Mouse (Mus musculus) kidney, adult 2 months (tissue): ENCODE data around the gene Tln2. TPM values are rescaled to one million over a fixed set of nuclear protein-coding genes. Genes with fewer than 3 reads are reported as not detected.
A peak's percentile ranks its signal among the peaks of the same experiment; 100 is the strongest.

Experiments used
- DNase-seq: peaks from one replicate; pipeline ENCODE4 v3.0.0; 2021
- H3K27ac ChIP-seq: fragments of 200-500 bp; 2 replicates; pipeline ENCODE4 v1.5.1; 2012; ENCODE audit warnings: low read depth, low read length, control low read depth, inconsistent platforms; ENCODE audit not compliant: insufficient read depth
- H3K27me3 ChIP-seq: fragments of 200-500 bp; replicated peaks from 2 replicates; pipeline ENCODE4 v1.6.1; 2012; ENCODE audit warnings: mild to moderate bottlenecking, moderate library complexity, low read length, inconsistent platforms; ENCODE audit not compliant: control insufficient read depth, insufficient read depth
- H3K36me3 ChIP-seq: fragments of 200-500 bp; 2 replicates; pipeline ENCODE4 v1.6.1; 2012; ENCODE audit warnings: mild to moderate bottlenecking, moderate library complexity, low read length, inconsistent platforms; ENCODE audit not compliant: control insufficient read depth, insufficient read depth
- H3K4me1 ChIP-seq: fragments of 200-500 bp; 2 replicates; pipeline ENCODE4 v1.6.1; 2011; ENCODE audit warnings: low read length; ENCODE audit not compliant: control insufficient read depth, insufficient read depth
- H3K4me3 ChIP-seq: fragments of 200-500 bp; 2 replicates; pipeline ENCODE4 v1.5.1; 2011; ENCODE audit warnings: mild to moderate bottlenecking, low read depth, low read length, control low read depth; ENCODE audit not compliant: insufficient read depth
- CTCF ChIP-seq: fragments of 200-500 bp; conservative IDR thresholded peaks from 2 replicates; pipeline ENCODE4 v1.5.1; 2011; ENCODE audit warnings: low read depth, mild to moderate bottlenecking, control low read depth, low read length, moderate library complexity, mixed read lengths; ENCODE audit not compliant: insufficient read depth, insufficient read length
- POLR2A ChIP-seq: fragments of 200-500 bp; IDR thresholded peaks from one replicate; pipeline ENCODE4 v1.6.1; 2011; ENCODE audit warnings: low read depth, low read length, control low read depth
- WGBS: fragments of 180-500 bp; shearing (Covaris S2); methylation state at CpG from one replicate; pipeline ENCODE4 v1.1.7; 2018; 5-methylcytosine and 5-hydroxymethylcytosine counted together
- polyA plus RNA-seq: library from polyadenylated mRNA; depleted of rRNA; stranded (reverse); fragments of >200 nt; gene quantifications from 2 replicates; pipeline ENCODE4 v1.2.3, GENCODE M21; 2012

Tln2 gene
- polyA plus RNA-seq, 1 experiment, result 113 TPM

- no peak for DNase-seq
- no peaks in the 10 kb centered on the region for H3K27me3 ChIP-seq
- 90% methylated on average over 6 of the region's 6 CpGs for WGBS
Measured at GRCm38 (mm10) chr9:67321886-67322285, 237.6 kb downstream of the Tln2 start.

DNA sequence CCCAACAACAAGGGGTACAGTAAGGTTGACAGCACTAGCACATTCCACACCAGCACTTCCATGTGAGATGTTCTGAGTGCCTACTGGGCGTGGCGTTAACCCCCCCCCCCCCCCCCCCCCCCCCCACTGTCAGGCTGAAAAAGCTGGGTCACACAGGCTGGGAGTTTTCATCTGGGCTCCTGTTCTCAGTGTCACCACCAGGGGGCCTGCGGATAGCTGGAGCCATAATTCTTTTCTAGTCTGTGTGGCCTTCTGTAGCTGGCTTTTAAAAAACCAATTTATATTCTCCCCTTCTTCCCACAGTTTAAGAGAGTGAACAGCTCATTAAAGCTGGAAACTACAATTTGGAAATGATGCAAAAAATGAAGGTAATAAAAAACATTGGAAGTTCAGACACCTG is 244.1 kb downstream of the Tln2 start:
- Histone ChIP-seq H3K36me3 (no peaks in the 10 kb centered on the region), H3K27me3 (no peaks in the 10 kb centered on the region), H3K4me3 (no peak overlapping the region), H3K27ac (no peak overlapping the region), H3K4me1 (no peaks in the 10 kb centered on the region)
- DNase-seq, result peak; percentile 54
- 12% methylated on average over 3 of the region's 3 CpGs for WGBS
- TF ChIP-seq POLR2A (no peak), CTCF (peak; percentile 53)

More at GRCm38 (mm10) chr9:67321886-67322285, 237.6 kb downstream of the Tln2 start:
- Histone ChIP-seq H3K4me1 (no peaks in the 10 kb centered on the region), H3K4me3 (no peak overlapping the region), H3K27ac (no peak overlapping the region), H3K36me3 (no peaks in the 10 kb centered on the region; the same call in 1 of the 2 replicates)
- TF ChIP-seq POLR2A, result no peak

DNA sequence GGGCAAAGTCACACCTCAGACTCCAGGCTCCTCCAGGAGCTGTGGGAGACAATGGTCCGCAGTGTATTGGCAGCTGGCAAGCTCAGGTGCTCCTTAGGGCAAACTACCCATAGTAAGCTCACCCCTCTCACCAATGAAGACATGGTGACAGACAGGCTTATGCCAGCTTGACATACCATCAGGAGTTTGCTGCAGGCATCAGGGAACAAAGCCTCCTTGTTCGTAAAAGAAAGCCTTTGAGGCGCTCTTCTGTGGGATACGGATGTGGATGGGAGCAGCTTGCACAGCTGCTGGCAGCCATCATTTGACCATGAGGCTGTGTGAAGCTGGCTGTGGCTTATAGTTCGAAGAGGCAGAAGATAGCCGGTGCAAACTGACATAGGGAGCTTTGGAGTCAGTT is 254.5 kb downstream of the Tln2 start:
- no peak for DNase-seq
- Histone ChIP-seq H3K27me3 (no peaks in the 10 kb centered on the region), H3K27ac (no peak overlapping the region), H3K4me1 (peaks cover 17% of the 10 kb centered on the region; the same call in 1 of the 2 replicates), H3K36me3 (no peaks in the 10 kb centered on the region; the same call in 1 of the 2 replicates), H3K4me3 (no peak overlapping the region)
- TF ChIP-seq CTCF, result no peak
- TF ChIP-seq POLR2A, result no peak
- WGBS, result 91% methylated on average over 6 of the region's 6 CpGs

- DNase-seq, result peak; percentile 88
- Histone ChIP-seq H3K27ac (peak overlapping the region; percentile 81), H3K4me1 (peaks cover 24% of the 10 kb centered on the region; the same call in 1 of the 2 replicates), H3K36me3 (no peaks in the 10 kb centered on the region; the same call in 1 of the 2 replicates), H3K4me3 (no peak overlapping the region), H3K27me3 (no peaks in the 10 kb centered on the region)
- TF ChIP-seq CTCF (no peak), POLR2A (no peak)
Measured at GRCm38 (mm10) chr9:67303986-67304385, 255.5 kb downstream of the Tln2 start.

GRCm38 (mm10) chr9:67303038-67303437 is 256.5 kb downstream of the Tln2 start:
- no peak for DNase-seq
- H3K4me3 ChIP-seq, result no peak overlapping the region
- peaks cover 24% of the 10 kb centered on the region; the same call in 1 of the 2 replicates for H3K4me1 ChIP-seq
- H3K27me3 ChIP-seq, result no peaks in the 10 kb centered on the region
- TF ChIP-seq CTCF (no peak), POLR2A (no peak)
- H3K36me3 ChIP-seq, result no peaks in the 10 kb centered on the region
- H3K27ac ChIP-seq, result no peak overlapping the region

GRCm38 (mm10) chr9:67302386-67302989 is 257.0 kb downstream of the Tln2 start:
- DNase-seq, result peak; percentile 62
- TF ChIP-seq CTCF (no peak), POLR2A (no peak)
- 79% methylated on average over 10 of the region's 10 CpGs for WGBS
- H3K27ac ChIP-seq, result no peak overlapping the region
- peaks cover 28% of the 10 kb centered on the region; the same call in 1 of the 2 replicates for H3K4me1 ChIP-seq
- H3K27me3 ChIP-seq, result no peaks in the 10 kb centered on the region
- no peaks in the 10 kb centered on the region for H3K36me3 ChIP-seq
- H3K4me3 ChIP-seq, result no peak overlapping the region

DNA sequence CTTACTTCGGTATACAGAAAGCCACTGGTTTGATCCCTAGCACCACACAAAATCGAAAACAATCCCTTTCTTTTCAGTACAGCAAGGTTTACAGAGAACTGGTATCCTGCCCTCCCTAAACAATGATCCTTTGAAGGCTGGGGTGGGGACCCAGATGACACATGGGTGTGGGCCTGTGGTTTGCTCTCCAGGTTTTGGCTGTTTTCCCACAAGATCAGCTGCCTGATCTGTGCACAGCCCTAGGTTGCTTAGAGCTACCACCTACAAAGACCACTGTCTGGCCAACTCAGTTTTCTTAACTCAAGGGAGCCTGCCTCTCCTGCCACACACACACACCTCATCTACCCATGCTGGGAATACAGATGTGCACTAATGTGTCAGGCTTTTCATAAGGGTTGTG is 257.9 kb downstream of the Tln2 start:
- Histone ChIP-seq H3K4me3 (no peak overlapping the region), H3K4me1 (peaks cover 28% of the 10 kb centered on the region; the same call in 1 of the 2 replicates), H3K36me3 (no peaks in the 10 kb centered on the region), H3K27me3 (no peaks in the 10 kb centered on the region), H3K27ac (no peak overlapping the region)
- no peak for TF ChIP-seq POLR2A
- no peak for TF ChIP-seq CTCF
- 86% methylated on average over 2 of the region's 2 CpGs for WGBS
- no peak for DNase-seq

- H3K4me1 ChIP-seq, result peaks cover 28% of the 10 kb centered on the region; the same call in 1 of the 2 replicates
- WGBS, result 88% methylated on average over 5 of the region's 5 CpGs
- TF ChIP-seq POLR2A, result no peak
- TF ChIP-seq CTCF, result no peak
- H3K36me3 ChIP-seq, result no peaks in the 10 kb centered on the region
- no peak overlapping the region for H3K27ac ChIP-seq
- DNase-seq, result no peak
- H3K27me3 ChIP-seq, result no peaks in the 10 kb centered on the region
- H3K4me3 ChIP-seq, result no peak overlapping the region
Measured at GRCm38 (mm10) chr9:67300769-67301168, 258.7 kb downstream of the Tln2 start.
